Mouse (Mus musculus) hindbrain, embryonic 11.5 days (tissue): ENCODE data around the gene Ccdc6. TPM values are rescaled to one million over a fixed set of nuclear protein-coding genes. Genes with fewer than 3 reads are reported as not detected.
A peak's percentile ranks its signal among the peaks of the same experiment; 100 is the strongest.

ENCODE experiments used
- ATAC-seq: fragments of 200-750 bp; cut with Nextera tagmentation; 2 replicates; pipeline ENCODE4 v1.8.0; 2017; ENCODE audit warnings: mild to moderate bottlenecking, moderate TSS enrichment, moderate library complexity; ENCODE audit not compliant: low FRiP score
- DNase-seq: peaks from one replicate; pipeline ENCODE4 v3.0.0-alpha.2; 2015; ENCODE audit warnings: low spot score
- H3K27ac ChIP-seq: fragments of 300-500 bp; sonication (generic); 2 replicates; pipeline ENCODE4 v1.5.1; 2014; ENCODE audit warnings: mild to moderate bottlenecking, low read depth, low read length
- H3K27me3 ChIP-seq: fragments of 300-500 bp; sonication (generic); 2 replicates; pipeline ENCODE4 v1.6.1; 2014; ENCODE audit warnings: mild to moderate bottlenecking, low read length, moderate library complexity, mixed read lengths; ENCODE audit not compliant: control insufficient read depth, insufficient read depth
- H3K36me3 ChIP-seq: fragments of 300-500 bp; sonication (generic); 2 replicates; pipeline ENCODE4 v1.6.1; 2014; ENCODE audit warnings: mild to moderate bottlenecking, low read length, moderate library complexity, mixed read lengths; ENCODE audit not compliant: control insufficient read depth, insufficient read depth
- H3K4me1 ChIP-seq: fragments of 300-500 bp; sonication (generic); replicated peaks from 2 replicates; pipeline ENCODE4 v1.6.1; 2014; ENCODE audit warnings: low read length, mixed read lengths; ENCODE audit not compliant: control insufficient read depth, insufficient read depth
- H3K4me2 ChIP-seq: fragments of 300-500 bp; sonication (generic); replicated peaks from 2 replicates; pipeline ENCODE4 v1.6.1; 2014; ENCODE audit warnings: mild to moderate bottlenecking, low read depth, low read length
- H3K4me3 ChIP-seq: fragments of 300-500 bp; sonication (generic); 2 replicates; pipeline ENCODE4 v1.5.1; 2014; ENCODE audit warnings: low read depth, low read length
- H3K9ac ChIP-seq: fragments of 300-500 bp; sonication (generic); 2 replicates; pipeline ENCODE4 v1.6.1; 2014; ENCODE audit warnings: low read depth, low read length
- H3K9me3 ChIP-seq: fragments of 300-500 bp; sonication (generic); 2 replicates; pipeline ENCODE4 v1.6.1; 2016; ENCODE audit warnings: low read length; ENCODE audit not compliant: control insufficient read depth
- WGBS: fragments of 180-500 bp; shearing (Covaris S2); extraction: QIAGEN DNeasy Blood & Tissue Kit; methylation state at CpG from one replicate; pipeline ENCODE4 v1.1.7; 2014; 5-methylcytosine and 5-hydroxymethylcytosine counted together
- polyA plus RNA-seq: library from polyadenylated mRNA; unstranded; fragments of >200 nt; fragmentation: Nextera tagmentation; extraction: Ambion mirVana; gene quantifications from 2 replicates; pipeline ENCODE4 v1.2.1, GENCODE M21; 2014

Gene Ccdc6
- polyA plus RNA-seq, 1 experiment from 2014 or later = 27.8 TPM

DNA sequence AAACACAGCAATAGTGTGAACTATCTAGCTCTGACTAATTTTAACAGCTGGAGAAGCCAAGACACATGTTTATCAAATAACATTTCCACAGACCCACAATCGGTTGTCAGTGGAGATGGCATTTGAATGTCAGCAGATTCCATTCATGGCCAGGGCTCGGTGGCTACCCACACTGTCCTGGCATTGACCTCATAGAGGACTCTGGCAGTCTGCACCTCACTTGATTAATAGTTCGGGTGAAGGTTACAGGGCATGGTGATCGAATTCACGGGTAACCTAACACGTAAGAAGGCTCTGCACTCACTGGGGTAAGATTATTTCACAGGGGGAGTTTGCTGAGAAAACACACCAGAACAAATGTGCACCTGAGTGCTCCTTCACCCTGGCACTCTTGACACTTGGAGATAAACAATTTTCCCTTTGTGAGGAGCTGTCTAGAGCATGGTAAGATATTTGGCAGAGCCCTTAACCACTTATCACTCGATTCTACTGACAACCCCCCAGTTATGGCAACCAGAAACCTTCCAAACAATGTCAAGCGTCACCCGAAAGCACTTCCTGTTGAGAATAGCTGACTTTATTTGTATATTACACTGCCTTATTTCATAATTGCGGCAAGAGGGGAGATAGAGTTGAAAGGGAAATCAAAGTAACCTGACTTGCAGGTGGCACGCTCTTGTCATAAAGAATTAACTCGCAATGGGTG lies 11.5 kb upstream of the Ccdc6 start:
- Histone ChIP-seq H3K4me3 (no peak overlapping the region), H3K4me2 (no peak overlapping the region), H3K9me3 (peaks cover 4% of the 10 kb centered on the region; the same call in 1 of the 2 replicates), H3K9ac (no peak overlapping the region), H3K27ac (no peak overlapping the region), H3K36me3 (no peaks in the 10 kb centered on the region), H3K4me1 (no peaks in the 10 kb centered on the region), H3K27me3 (no peaks in the 10 kb centered on the region)
- no peak for ATAC-seq
- DNase-seq = no peak
- WGBS = 77% methylated on average over 12 of the region's 12 CpGs

DNA sequence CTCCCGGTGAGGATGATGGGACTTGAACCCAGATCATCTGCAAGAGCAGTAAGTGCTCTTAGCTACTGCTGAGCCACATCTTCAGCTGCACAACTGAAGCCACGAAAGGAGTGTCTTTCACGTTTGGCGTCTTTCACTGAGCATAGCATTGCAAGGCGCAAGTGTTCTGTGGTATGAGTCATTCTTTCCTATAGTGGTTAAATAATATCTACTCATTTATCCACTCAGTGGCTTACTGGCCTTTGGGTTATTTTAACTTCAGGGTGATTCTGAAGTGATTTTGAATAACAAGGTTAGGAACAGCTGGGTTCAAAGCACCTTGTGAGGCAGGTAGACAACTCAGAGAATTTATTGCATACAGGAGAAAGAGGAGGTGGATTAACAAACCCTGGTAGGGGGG lies 8.1 kb upstream of the Ccdc6 start:
- ATAC-seq = no peak
- Histone ChIP-seq H3K4me3 (no peak overlapping the region), H3K9ac (no peak overlapping the region), H3K4me2 (no peak overlapping the region), H3K27ac (no peak overlapping the region), H3K9me3 (peaks cover 4% of the 10 kb centered on the region; the same call in 1 of the 2 replicates), H3K27me3 (no peaks in the 10 kb centered on the region), H3K4me1 (no peaks in the 10 kb centered on the region), H3K36me3 (no peaks in the 10 kb centered on the region)
- WGBS = 91% methylated on average over 5 of the region's 5 CpGs
- no peak for DNase-seq

GRCm38 (mm10) chr10:70091876-70092462 lies 5.0 kb upstream of the Ccdc6 start:
- 77% methylated on average over 4 of the region's 4 CpGs for WGBS
- H3K27me3 ChIP-seq = no peaks in the 10 kb centered on the region
- H3K36me3 ChIP-seq = no peaks in the 10 kb centered on the region
- H3K4me1 ChIP-seq = no peaks in the 10 kb centered on the region
- DNase-seq = no peak
- no peak overlapping the region for H3K4me2 ChIP-seq
- ATAC-seq = no peak
- no peak overlapping the region for H3K9ac ChIP-seq
- no peak overlapping the region for H3K27ac ChIP-seq
- H3K4me3 ChIP-seq = no peak overlapping the region
- H3K9me3 ChIP-seq = peaks cover 4% of the 10 kb centered on the region; the same call in 1 of the 2 replicates

- no peak overlapping the region for H3K9ac ChIP-seq
- H3K9me3 ChIP-seq = no peaks in the 10 kb centered on the region
- peaks cover under 1% of the 10 kb centered on the region; the same call in 1 of the 2 replicates for H3K4me1 ChIP-seq
- no peak overlapping the region for H3K4me2 ChIP-seq
- H3K27ac ChIP-seq = no peak overlapping the region
- H3K36me3 ChIP-seq = no peaks in the 10 kb centered on the region
- no peaks in the 10 kb centered on the region for H3K27me3 ChIP-seq
- WGBS = 78% methylated on average over 1 of the region's 1 CpGs
- no peak for ATAC-seq
- no peak for DNase-seq
- no peak overlapping the region for H3K4me3 ChIP-seq
These were observed 3.1 kb upstream of the Ccdc6 start for GRCm38 (mm10) chr10:70093782-70094181.

DNA sequence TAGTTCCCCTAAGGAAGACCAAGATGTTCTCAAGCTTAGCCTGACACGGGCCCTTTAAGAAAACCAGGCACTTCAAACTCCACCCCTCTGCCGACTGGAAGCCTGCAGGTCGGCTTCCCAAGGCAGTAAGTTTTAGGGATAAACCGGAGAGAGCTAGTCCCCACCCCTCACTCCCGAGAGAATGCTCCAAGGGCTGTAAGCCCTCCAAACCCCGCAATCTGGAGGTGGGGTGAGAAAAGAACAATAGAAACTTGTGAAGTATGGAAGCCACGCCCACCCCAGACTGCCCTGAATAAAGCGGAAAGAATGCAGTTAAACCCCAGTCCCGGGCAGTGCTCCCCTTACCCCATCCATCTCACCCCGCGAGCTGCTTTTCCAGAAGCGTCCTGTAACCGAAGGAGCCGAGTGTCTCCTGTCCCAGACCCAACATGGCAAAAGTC lies 1.9 kb upstream of the Ccdc6 start:
- no peaks in the 10 kb centered on the region for H3K36me3 ChIP-seq
- H3K4me1 ChIP-seq = peaks cover 5% of the 10 kb centered on the region; the same call in 1 of the 2 replicates
- under 1% methylated on average over 14 of the region's 14 CpGs for WGBS

DNA sequence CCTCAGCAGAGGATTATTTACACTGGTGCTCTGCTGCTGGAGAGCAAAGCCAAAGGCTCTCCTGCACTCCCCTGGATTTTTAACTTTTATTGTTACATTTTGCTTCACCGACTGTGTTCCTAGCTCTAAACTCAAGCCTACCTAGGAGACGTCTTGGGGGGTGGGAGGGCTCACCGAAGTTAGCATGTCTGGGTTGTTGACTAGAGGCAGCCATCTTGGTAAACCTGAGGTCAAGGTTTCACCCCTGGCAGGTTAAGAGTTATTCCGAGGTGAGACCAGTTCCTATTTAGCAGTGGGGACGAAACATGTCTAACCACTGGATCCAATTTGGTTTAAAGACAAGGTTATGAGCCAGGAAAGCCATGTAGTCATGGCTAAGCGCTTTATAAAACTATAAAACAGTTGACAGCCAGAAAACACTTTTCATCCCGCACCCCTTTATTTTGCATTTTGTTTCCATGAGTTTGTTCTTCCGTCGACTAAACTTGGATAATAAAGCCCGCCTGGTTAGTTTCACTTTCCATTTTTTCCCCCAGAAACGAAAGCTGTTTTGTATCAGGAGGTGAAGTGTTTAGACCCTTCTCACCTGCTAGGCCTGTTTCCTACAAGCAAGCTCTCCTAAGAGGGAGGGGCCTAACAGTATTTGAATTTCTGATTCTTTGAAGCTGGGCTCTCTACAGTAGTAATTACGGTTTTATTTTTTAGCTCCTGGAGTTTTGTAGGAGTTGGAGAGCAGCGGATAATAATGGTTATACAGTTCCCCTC lies 1.2 kb upstream of the Ccdc6 start:
- no peak for ATAC-seq
- Histone ChIP-seq H3K4me3 (peak overlapping the region; percentile 45), H3K36me3 (no peaks in the 10 kb centered on the region), H3K9me3 (no peaks in the 10 kb centered on the region), H3K27me3 (no peaks in the 10 kb centered on the region), H3K27ac (peak overlapping the region; percentile 51; the same call in 1 of the 2 replicates), H3K4me1 (peaks cover 5% of the 10 kb centered on the region; the same call in 1 of the 2 replicates), H3K9ac (peak overlapping the region; percentile 50), H3K4me2 (peak overlapping the region; percentile 51)
- peak; percentile 27 for DNase-seq
- WGBS = 16% methylated on average over 13 of the region's 13 CpGs

More for the DNA sequence above, 1.9 kb upstream of the Ccdc6 start:
- DNase-seq = peak; percentile 69
- Histone ChIP-seq H3K9me3 (no peaks in the 10 kb centered on the region), H3K27ac (peak overlapping the region; percentile 51; the same call in 1 of the 2 replicates), H3K4me2 (peak overlapping the region; percentile 51), H3K27me3 (no peaks in the 10 kb centered on the region), H3K9ac (peak overlapping the region; percentile 50), H3K4me3 (peak overlapping the region; percentile 45)
- ATAC-seq = peak; percentile 38; the same call in 1 of the 2 replicates

DNA sequence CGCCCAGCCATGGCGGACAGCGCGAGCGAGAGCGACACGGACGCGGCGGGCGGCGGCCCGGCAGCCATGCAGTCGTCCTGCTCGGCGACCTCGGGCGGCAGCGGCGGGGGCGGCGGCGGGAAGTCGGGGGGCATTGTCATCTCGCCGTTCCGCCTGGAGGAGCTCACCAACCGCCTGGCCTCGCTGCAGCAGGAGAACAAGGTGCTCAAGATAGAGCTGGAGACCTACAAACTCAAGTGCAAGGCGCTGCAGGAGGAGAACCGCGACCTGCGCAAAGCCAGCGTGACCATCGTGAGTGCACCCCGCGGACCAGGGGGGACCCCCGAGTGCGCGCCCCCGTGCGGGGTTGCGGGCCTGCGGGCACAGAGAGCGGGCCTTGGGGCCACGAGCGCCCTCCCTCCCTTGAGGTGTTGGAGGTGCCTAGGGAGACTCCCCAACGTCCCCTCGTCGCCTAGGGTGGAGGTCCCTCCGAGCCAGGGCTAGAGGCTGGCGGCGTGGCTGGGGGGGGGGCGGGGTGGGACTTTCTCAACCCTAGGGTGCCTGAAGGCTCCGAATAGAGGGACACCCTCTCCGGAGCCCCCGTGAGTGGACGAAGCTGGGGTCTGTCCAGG lies 475 bp downstream of the Ccdc6 start:
- Histone ChIP-seq H3K27ac (peak overlapping the region; percentile 62), H3K4me3 (peak overlapping the region; percentile 79), H3K4me1 (peaks cover 5% of the 10 kb centered on the region; the same call in 1 of the 2 replicates), H3K9ac (peak overlapping the region; percentile 87), H3K36me3 (no peaks in the 10 kb centered on the region), H3K4me2 (peak overlapping the region; percentile 98), H3K9me3 (no peaks in the 10 kb centered on the region), H3K27me3 (no peaks in the 10 kb centered on the region)
- 0% methylated on average over 46 of the region's 58 CpGs for WGBS
- ATAC-seq = peak; percentile 55
- peak; percentile 58 for DNase-seq

DNA sequence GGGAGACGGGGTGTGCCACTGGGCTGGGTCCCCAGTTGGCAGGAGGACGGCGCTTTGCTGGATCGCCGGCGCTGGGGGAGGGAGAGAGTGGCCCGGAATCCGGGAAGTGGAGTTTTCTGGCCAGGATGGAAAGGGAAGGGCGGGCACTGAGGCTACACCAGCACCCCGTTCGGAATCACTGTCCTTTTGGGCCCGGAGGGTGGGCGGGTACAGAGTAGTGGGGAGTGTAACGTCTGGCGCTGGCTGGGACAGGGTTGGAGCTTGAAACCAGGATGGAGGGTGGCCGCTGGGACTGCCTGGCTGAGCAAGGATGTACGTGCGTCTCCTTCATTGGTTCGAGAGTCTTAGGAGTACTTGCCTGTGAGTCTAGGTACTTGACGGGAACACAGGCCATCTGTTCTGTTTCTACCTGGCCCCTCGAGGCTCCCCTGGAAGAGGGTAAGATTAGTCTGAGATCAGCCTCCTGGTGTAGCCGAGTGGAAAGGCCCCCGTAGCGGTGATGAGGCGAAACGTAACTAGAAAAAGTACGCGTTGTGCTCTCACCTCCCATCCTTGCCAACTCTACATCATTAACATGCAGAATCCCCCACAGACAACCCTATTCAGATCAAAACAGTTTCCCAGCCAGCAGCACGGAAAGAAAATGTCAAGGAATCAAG lies 1.1 kb downstream of the Ccdc6 start:
- WGBS = under 1% methylated on average over 29 of the region's 29 CpGs
- Histone ChIP-seq H3K36me3 (no peaks in the 10 kb centered on the region), H3K27me3 (no peaks in the 10 kb centered on the region), H3K9me3 (no peaks in the 10 kb centered on the region), H3K4me3 (peak overlapping the region; percentile 79), H3K9ac (peak overlapping the region; percentile 87), H3K27ac (no peak overlapping the region), H3K4me2 (peak overlapping the region; percentile 98), H3K4me1 (peaks cover 5% of the 10 kb centered on the region; the same call in 1 of the 2 replicates)
- DNase-seq (peak; percentile 65), ATAC-seq (peak; percentile 57)
